9 mouse cellular contexts compared by ENCODE assay signal in genomic region chr16:49529060-49529459, GRCm38 (mm10).
DNase-seq lines count a peak whose midpoint lies in the region; ATAC-seq and TF ChIP-seq lines count a peak whose summit lies in the region.
"Had no signal": no experiment of that assay in that cellular context is flagged by ENCODE, and none has a peak within 500 bp of the region (broad histone marks: within the 10 kb centered on the region; RNA-seq: fewer than 3 reads in every experiment).

No protein-coding gene starts in this region.

- no peak overlapping the region for H3K9ac ChIP-seq in liver, embryonic 14.5 days (replicated peaks)
- H3K9ac ChIP-seq: embryonic facial prominence, embryonic 15.5 days had no signal

- no peaks in the 10 kb centered on the region for H3K36me3 ChIP-seq in liver, embryonic 14.5 days (replicated peaks; ENCODE audit: control insufficient read depth, insufficient read depth, low read depth)
- H3K36me3 ChIP-seq: embryonic facial prominence, embryonic 15.5 days had no signal

- no peak for ATAC-seq in liver, embryonic 14.5 days (ENCODE audit: insufficient read depth)
- 0 out of 2 replicates have a peak, but pooled peaks have one; percentile 70 for ATAC-seq in megakaryocyte-erythroid progenitor cell, adult 5-6 weeks (replicated peaks; ENCODE audit: low FRiP score, low TSS enrichment, poor library complexity, severe bottlenecking)

- no peak for TF ChIP-seq EP300 in liver, embryonic 14.5 days (IDR thresholded peaks at IDR 0.05; ENCODE audit: low read depth)

- no peaks in the 10 kb centered on the region for H3K9me3 ChIP-seq in liver, embryonic 14.5 days (ENCODE audit: control insufficient read depth, low read length)
- H3K9me3 ChIP-seq: embryonic facial prominence, embryonic 15.5 days had no signal

- H3K4me1 ChIP-seq in liver, embryonic 14.5 days (replicated peaks; ENCODE audit: control insufficient read depth in 2 of 2, insufficient read depth in 2 of 2, low read length in 1 of 2), result no peaks in the 10 kb centered on the region
- H3K4me1 ChIP-seq in bone marrow, adult 2 months (ENCODE audit: control insufficient read depth, insufficient read depth, low read length), result no peaks in the 10 kb centered on the region
- H3K4me1 ChIP-seq: embryonic facial prominence, embryonic 15.5 days had no signal

- DNase-seq in embryo, embryonic 10 days (ENCODE audit: low spot score), result peak; percentile 54
- no peak for DNase-seq in embryo, embryonic 9.5 days (ENCODE audit: extremely low spot score)
- DNase-seq in liver, embryonic 14.5 days (ENCODE audit: low read depth in 3 of 3, low spot score in 3 of 3), result no peak
- DNase-seq in liver, result no peak
- DNase-seq in spleen, adult 12 weeks (ENCODE audit: low spot score), result no peak
- DNase-seq in adrenal gland, postnatal 36 days, result no peak

- WGBS in liver, embryonic 14.5 days (ENCODE audit: insufficient replicate concordance), result 45% methylated on average over 2 of the region's 2 CpGs
- WGBS in bone marrow, adult 2 months, result 49% methylated on average over 2 of the region's 2 CpGs

- no peak overlapping the region for H3K27ac ChIP-seq in liver, embryonic 14.5 days
- no peak overlapping the region for H3K27ac ChIP-seq in bone marrow, adult 2 months (ENCODE audit: control insufficient read depth, insufficient read depth, low read depth, low read length, poor library complexity)
- H3K27ac ChIP-seq: embryonic facial prominence, embryonic 15.5 days had no signal

- peak; percentile 42; the same call in 1 of the 2 replicates for TF ChIP-seq CTCF in liver, embryonic 14.5 days (IDR thresholded peaks at IDR 0.05; ENCODE audit: low read depth)
- TF ChIP-seq CTCF in bone marrow, adult 2 months (IDR thresholded peaks at IDR 0.05; ENCODE audit: control insufficient read depth, insufficient read depth, low read length), result 0 out of 2 replicates have a peak, but pooled peaks have one; percentile 7

- no peaks in the 10 kb centered on the region for H3K27me3 ChIP-seq in liver, embryonic 14.5 days (ENCODE audit: control insufficient read depth, insufficient read depth, low read length)
- H3K27me3 ChIP-seq: embryonic facial prominence, embryonic 15.5 days had no signal

- H3K4me2 ChIP-seq in liver, embryonic 14.5 days (ENCODE audit: low read depth), result no peak overlapping the region
- H3K4me2 ChIP-seq: embryonic facial prominence, embryonic 15.5 days had no signal

- no peak overlapping the region for H3K4me3 ChIP-seq in liver, embryonic 14.5 days (ENCODE audit: insufficient read depth in 1 of 2, low read depth in 2 of 2, low read length in 2 of 2)
- no peak overlapping the region for H3K4me3 ChIP-seq in bone marrow, adult 2 months (replicated peaks; ENCODE audit: control insufficient read depth, low read depth, low read length)
- H3K4me3 ChIP-seq: embryonic facial prominence, embryonic 15.5 days had no signal

- TF ChIP-seq POLR2A in bone marrow, adult 2 months (IDR thresholded peaks at IDR 0.05; ENCODE audit: borderline replicate concordance, control insufficient read depth, low read depth, low read length), result no peak
